Mouse (Mus musculus): ENCODE measurements at regions not wholly inside any gene's neighbourhood (a gene's known extent, or its start where the extent isn't known, plus 50 kb on each side); places are given as distances from the start of the nearest gene placed in this dataset.

- DNase-seq = no peak
These were observed 615.3 kb downstream of the Tmem182 start for GRCm38 (mm10) chr1:41420489-41421327.

GRCm38 (mm10) chr1:41427853-41428252 lies 622.5 kb downstream of the Tmem182 start:
- peak; percentile 2 for DNase-seq

- DNase-seq = no peak
These were observed 625.8 kb downstream of the Tmem182 start for GRCm38 (mm10) chr1:41431127-41431690.

- peak; percentile 52 for DNase-seq
These were observed 630.0 kb downstream of the Tmem182 start for GRCm38 (mm10) chr1:41435379-41435778.

GRCm38 (mm10) chr1:41449972-41450371 lies 644.6 kb downstream of the Tmem182 start:
- DNase-seq = no peak

All from kidney, adult 9 months (tissue).